ENCODE assay signal across 8 mouse cellular contexts in genomic region chr2:15049117-15049873, GRCm38 (mm10). TPM values are rescaled to one million over a fixed set of nuclear protein-coding genes. Genes with fewer than 3 reads are reported as not detected.
DNase-seq lines count a peak whose midpoint lies in the region; ATAC-seq lines count a peak whose summit lies in the region.

TSS of gene Arl5b (plus strand) at chr2:15049395.

- peak within 1 kb of the TSS; percentile 77 for H3K27ac ChIP-seq in hindbrain, embryonic 14.5 days

- H3K4me2 ChIP-seq in hindbrain, embryonic 14.5 days (replicated peaks) = peak within 1 kb of the TSS; percentile 80

- H3K9ac ChIP-seq in hindbrain, embryonic 14.5 days = peak within 1 kb of the TSS; percentile 75

- peak; percentile 99 for ATAC-seq in hindbrain, embryonic 14.5 days (ENCODE audit: low FRiP score)

- peaks cover 14% of the 10 kb centered on the region; the same call in 1 of the 2 replicates for H3K4me1 ChIP-seq in hindbrain, embryonic 14.5 days (replicated peaks; ENCODE audit: control insufficient read depth, insufficient read depth, low read length)

- no peaks in the 10 kb centered on the region for H3K27me3 ChIP-seq in hindbrain, embryonic 14.5 days (ENCODE audit: control insufficient read depth, insufficient read depth, low read length)

- peaks cover 6% of the 10 kb centered on the region; the same call in 1 of the 2 replicates for H3K36me3 ChIP-seq in hindbrain, embryonic 14.5 days (replicated peaks; ENCODE audit: control insufficient read depth, insufficient read depth)

- H3K9me3 ChIP-seq in hindbrain, embryonic 14.5 days (ENCODE audit: control insufficient read depth, low read length) = no peaks in the 10 kb centered on the region

- peak within 1 kb of the TSS; percentile 71 for H3K4me3 ChIP-seq in hindbrain, embryonic 14.5 days (replicated peaks; ENCODE audit: low read length)

- DNase-seq in T-cell, adult 2 months (ENCODE audit: low spot score) = peak; percentile 94
- DNase-seq in cerebellum, postnatal 36 days = peak; percentile 94 to 95
- DNase-seq in frontal cortex, postnatal 25 days (ENCODE audit: low spot score in 2 of 2) = peak; percentile 81 to 91
- peak; percentile 96 for DNase-seq in hindbrain, embryonic 14.5 days (ENCODE audit: low spot score)
- peak; percentile 94 to 95 for DNase-seq in layer of hippocampus, postnatal 36 days
- peak; percentile 96 for DNase-seq in lung, postnatal 25 days (ENCODE audit: low spot score)
- peak; percentile 82 for DNase-seq in retina, adult 2 months (ENCODE audit: low read depth, low spot score)
- DNase-seq in thymus, postnatal 25 days = peak; percentile 89

- WGBS in hindbrain, embryonic 14.5 days = 9% methylated on average over 20 of the region's 20 CpGs

RNA-seq across cellular contexts. Expression of gene Arl5b, which starts in this region (rescaled TPM):
- 35.5 and 37.0 TPM in 2 replicates for polyA plus RNA-seq in hindbrain, embryonic 14.5 days (2014; fragmentation: Nextera tagmentation; extraction: Ambion mirVana)
- total RNA-seq in layer of hippocampus, postnatal 36 days (2021) = 10 to 100 TPM; 30.7 to 35.7 TPM

Comparison
In these comparisons a context has a peak if more than half of its experiments do, and no peak if none do; other contexts are left out.
1. Peak in every context shown above with its lines: DNase-seq, ATAC-seq, H3K4me3 ChIP-seq and H3K27ac ChIP-seq.